Mouse (Mus musculus) thymus, adult 2 months (tissue): ENCODE results near the gene Eya2. TPM values are rescaled to one million over a fixed set of nuclear protein-coding genes. Genes with fewer than 3 reads are reported as not detected.

Experiments used
- DNase-seq: peaks from one replicate; pipeline ENCODE4 v3.0.0; 2021
- H3K27ac ChIP-seq: fragments of 200-500 bp; 2 replicates; pipeline ENCODE4 v1.5.1; 2012; ENCODE audit warnings: low read length, control low read depth; ENCODE audit not compliant: control insufficient read depth, insufficient read depth
- H3K27me3 ChIP-seq: fragments of 200-500 bp; 2 replicates; pipeline ENCODE4 v1.6.1; 2012; ENCODE audit warnings: mild to moderate bottlenecking, low read length, moderate library complexity, mixed read lengths; ENCODE audit not compliant: control insufficient read depth, insufficient read depth
- H3K36me3 ChIP-seq: fragments of 200-500 bp; 2 replicates; pipeline ENCODE4 v1.6.1; 2012; ENCODE audit warnings: mild to moderate bottlenecking, low read length, moderate library complexity; ENCODE audit not compliant: control insufficient read depth, insufficient read depth
- H3K4me1 ChIP-seq: fragments of 200-500 bp; replicated peaks from 2 replicates; pipeline ENCODE4 v1.6.1; 2012; ENCODE audit warnings: low read length; ENCODE audit not compliant: control insufficient read depth, insufficient read depth
- H3K4me3 ChIP-seq: fragments of 200-500 bp; 2 replicates; pipeline ENCODE4 v1.5.1; 2012; ENCODE audit warnings: mild to moderate bottlenecking, low read length, control low read depth, moderate library complexity; ENCODE audit not compliant: control insufficient read depth, insufficient read depth
- CTCF ChIP-seq: fragments of 200-500 bp; IDR thresholded peaks from 2 replicates; pipeline ENCODE4 v1.5.1; 2012; ENCODE audit warnings: mild to moderate bottlenecking, control low read depth, low read length, moderate library complexity, borderline replicate concordance; ENCODE audit not compliant: control insufficient read depth, poor library complexity, insufficient read depth; ENCODE audit errors: extremely low read depth
- POLR2A ChIP-seq: fragments of 200-500 bp; IDR thresholded peaks from 2 replicates; pipeline ENCODE4 v1.6.1; 2012; ENCODE audit warnings: mild to moderate bottlenecking, low read length, control low read depth, moderate library complexity; ENCODE audit not compliant: control insufficient read depth, poor library complexity, insufficient read depth; ENCODE audit errors: extremely low read depth
- WGBS: fragments of 180-500 bp; shearing (Covaris S2); methylation state at CpG from one replicate; pipeline ENCODE4 v1.1.7; 2018; 5-methylcytosine and 5-hydroxymethylcytosine counted together
- polyA plus RNA-seq: library from polyadenylated mRNA; depleted of rRNA; stranded (reverse); fragments of >200 nt; gene quantifications from 2 replicates; pipeline ENCODE4 v1.2.3, GENCODE M21; 2012

The Eya2 gene
- polyA plus RNA-seq, 1 experiment = 85.9 TPM

DNA sequence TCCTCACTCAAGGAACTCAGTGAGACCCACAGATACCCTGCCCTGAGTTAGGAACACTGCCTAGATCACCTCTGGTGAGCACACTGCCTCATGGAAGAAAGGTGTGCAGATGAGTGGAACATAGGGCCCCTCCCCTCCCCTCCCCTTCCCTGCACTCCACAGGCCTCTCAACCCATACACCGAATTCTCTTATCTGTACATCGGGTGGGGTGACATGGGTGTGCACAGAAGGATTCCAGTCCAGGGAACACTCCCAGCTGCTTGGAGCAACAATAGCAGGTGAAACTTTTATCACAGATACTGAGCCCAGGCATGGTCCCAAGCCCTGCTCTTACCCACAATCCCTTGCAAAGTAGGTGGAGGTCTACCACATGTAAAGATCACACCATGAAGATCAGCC is 26.7 kb downstream of the Eya2 start:
- Histone ChIP-seq H3K4me3 (no peak overlapping the region), H3K27me3 (no peaks in the 10 kb centered on the region), H3K27ac (no peak overlapping the region), H3K36me3 (no peaks in the 10 kb centered on the region), H3K4me1 (no peaks in the 10 kb centered on the region)
- no peak for TF ChIP-seq CTCF
- no peak for TF ChIP-seq POLR2A
- no peak for DNase-seq
- 84% methylated on average over 2 of the region's 2 CpGs for WGBS

DNA sequence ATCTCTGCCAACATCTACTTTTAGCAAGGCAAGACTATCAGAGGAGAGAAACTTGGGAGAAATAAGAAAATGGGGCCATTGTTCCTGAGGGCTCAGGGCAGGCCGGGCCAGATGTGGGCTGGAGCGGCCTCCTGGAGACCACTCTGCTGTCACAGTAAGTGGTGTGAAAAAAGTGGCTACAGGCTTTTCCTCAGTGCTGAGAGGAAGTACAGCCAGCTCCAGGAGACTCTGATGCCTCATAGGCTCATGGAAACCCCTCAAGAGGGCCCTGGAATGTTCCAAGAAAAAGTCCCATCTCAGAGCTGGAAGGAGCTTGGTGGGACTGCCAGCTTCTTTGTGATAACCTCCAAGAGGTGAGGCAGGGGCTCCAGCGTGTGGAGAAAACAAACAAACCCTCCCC is 27.8 kb downstream of the Eya2 start:
- H3K36me3 ChIP-seq = no peaks in the 10 kb centered on the region

DNA sequence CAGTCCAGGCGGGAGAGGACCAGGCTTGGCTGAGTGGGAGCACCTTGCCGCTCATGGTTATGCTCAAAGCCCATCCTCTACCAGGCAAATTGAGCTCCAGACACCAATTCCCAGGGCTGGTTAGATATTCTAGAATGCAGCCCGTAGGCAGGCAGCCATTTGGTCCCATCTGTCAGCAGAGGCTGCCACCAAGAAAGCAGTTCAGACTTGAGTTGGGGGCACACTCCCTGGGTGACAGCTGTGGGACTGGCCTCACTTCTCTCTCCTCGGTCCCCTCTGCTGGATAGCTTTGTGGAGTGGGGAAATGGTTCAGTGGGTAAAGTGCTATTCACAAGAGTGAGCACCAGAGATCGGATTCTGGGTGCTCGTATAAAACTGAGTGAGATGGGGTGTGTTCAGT is 32.0 kb downstream of the Eya2 start:
- 97% methylated on average over 6 of the region's 6 CpGs for WGBS
- TF ChIP-seq CTCF = no peak
- no peaks in the 10 kb centered on the region for H3K27me3 ChIP-seq
- peaks cover 4% of the 10 kb centered on the region for H3K4me1 ChIP-seq
- H3K27ac ChIP-seq = no peak overlapping the region
- no peaks in the 10 kb centered on the region for H3K36me3 ChIP-seq
- DNase-seq = no peak
- no peak overlapping the region for H3K4me3 ChIP-seq

More for the DNA sequence above, 27.8 kb downstream of the Eya2 start:
- H3K4me1 ChIP-seq = no peaks in the 10 kb centered on the region
- H3K27me3 ChIP-seq = no peaks in the 10 kb centered on the region
- WGBS = 76% methylated on average over 3 of the region's 3 CpGs
- DNase-seq = no peak
- TF ChIP-seq CTCF = no peak
- TF ChIP-seq POLR2A = no peak
- H3K27ac ChIP-seq = no peak overlapping the region
- H3K4me3 ChIP-seq = no peak overlapping the region

DNA sequence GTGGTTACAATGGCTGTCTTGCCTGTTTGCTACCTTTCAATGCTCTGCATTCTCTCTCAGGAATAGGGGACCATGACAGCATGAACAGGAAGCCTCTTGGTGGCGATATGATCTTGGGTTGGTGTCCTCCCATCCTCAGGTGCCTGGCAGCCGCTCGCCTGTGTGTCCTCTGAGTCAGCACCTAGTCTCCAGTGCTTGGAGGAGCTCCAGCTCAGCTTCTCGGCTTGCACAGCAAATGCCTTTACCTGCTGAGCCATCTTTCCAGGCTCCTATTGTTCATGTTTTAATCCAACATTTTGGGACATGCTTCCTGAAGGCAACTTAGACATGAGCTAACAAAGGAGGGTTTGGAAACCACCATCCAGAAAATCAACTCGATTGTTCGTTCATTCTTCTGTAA is 33.1 kb downstream of the Eya2 start:
- Histone ChIP-seq H3K4me1 (peaks cover 16% of the 10 kb centered on the region), H3K36me3 (no peaks in the 10 kb centered on the region), H3K27ac (no peak overlapping the region), H3K27me3 (no peaks in the 10 kb centered on the region), H3K4me3 (no peak overlapping the region)
- WGBS = 27% methylated on average over 6 of the region's 6 CpGs
- TF ChIP-seq POLR2A (no peak), CTCF (no peak)
- DNase-seq = peak; percentile 22

DNA sequence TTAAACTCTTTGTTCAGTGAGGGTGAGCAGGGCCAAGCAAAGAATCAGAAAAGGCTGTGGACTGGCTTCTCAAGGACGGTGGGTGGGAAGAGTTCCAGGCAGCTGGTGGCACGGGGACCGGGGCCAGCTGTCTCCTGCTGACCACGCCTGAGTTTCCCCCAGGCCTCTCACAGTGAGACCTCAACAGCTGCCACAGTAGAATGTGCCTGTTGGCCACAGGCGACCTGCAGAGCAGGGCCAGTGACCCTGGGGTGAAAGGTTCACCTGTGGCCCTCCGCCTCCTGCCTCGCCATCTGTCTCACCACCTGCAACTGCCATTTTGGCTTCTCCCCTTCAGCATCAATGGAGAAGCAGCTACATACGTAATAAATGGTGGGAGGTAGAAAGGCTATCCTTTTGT is 35.1 kb downstream of the Eya2 start:
- no peak for DNase-seq
- Histone ChIP-seq H3K4me3 (no peak overlapping the region), H3K4me1 (peaks cover 23% of the 10 kb centered on the region), H3K36me3 (no peaks in the 10 kb centered on the region), H3K27me3 (no peaks in the 10 kb centered on the region), H3K27ac (no peak overlapping the region)
- 59% methylated on average over 8 of the region's 8 CpGs for WGBS
- TF ChIP-seq CTCF (no peak), POLR2A (no peak)

DNA sequence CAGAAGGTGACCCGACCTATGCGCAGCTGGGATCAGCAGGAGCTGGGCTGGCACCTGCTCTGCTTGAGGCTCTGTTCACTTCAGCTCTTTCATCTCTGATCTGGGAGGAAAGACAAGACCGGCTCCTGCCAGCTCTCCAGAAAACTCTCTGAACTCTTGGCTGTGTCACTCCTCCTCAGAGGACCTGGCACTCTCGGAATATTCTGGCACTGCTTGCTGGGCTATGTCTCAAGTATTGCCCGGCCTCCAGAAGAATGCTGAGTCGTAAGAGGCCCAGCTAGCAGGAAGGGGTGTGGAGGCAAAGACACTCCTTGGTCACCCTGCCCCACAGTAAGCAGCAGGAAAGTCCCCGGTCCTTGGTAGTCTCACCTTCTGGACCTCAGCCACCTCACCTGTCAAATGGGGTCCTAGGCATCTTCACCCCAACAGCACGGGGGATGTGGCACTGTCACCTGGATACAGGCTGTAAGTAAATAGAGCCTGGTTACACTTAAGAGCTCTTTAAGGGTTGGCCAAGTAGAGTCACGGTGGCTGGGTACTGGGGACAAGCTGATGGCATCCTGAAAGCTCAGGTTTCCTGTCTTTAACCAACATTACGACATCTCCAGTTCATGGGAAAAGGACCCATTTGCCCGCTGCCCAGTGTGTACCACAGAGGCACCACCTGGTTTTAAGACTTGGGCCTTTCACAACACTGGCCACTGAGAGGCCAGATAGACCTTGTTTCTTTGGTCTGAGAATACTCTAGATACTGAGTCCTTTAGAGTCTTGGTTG is 38.4 kb downstream of the Eya2 start:
- Histone ChIP-seq H3K36me3 (no peaks in the 10 kb centered on the region), H3K27ac (no peak overlapping the region), H3K27me3 (no peaks in the 10 kb centered on the region), H3K4me1 (peaks cover 22% of the 10 kb centered on the region), H3K4me3 (no peak overlapping the region)
- whole genome bisulfite sequencing = 66% methylated on average over 11 of the region's 11 CpGs
- TF ChIP-seq CTCF = no peak
- no peak for TF ChIP-seq POLR2A
- no peak for DNase-seq

DNA sequence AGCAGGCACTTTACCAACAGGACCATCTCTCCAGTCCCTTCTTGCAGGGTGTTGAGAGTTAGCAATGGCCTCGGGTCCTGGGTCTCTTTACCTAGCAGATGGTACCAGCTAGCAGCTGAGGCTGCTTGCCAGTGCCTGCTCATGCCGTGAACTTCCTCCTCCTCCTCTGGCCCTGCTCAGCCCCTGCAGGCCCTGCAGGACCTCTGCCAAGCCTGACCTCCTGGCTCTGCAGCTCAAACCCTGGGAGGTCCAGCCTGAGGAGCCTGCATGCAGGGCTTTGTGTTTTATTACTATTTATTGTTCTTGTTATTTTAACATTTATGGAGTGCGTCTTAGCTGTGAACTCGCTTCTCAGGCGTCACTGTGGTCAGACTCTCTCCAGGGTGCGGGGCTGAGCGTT is 39.6 kb downstream of the Eya2 start:
- no peak for TF ChIP-seq CTCF
- TF ChIP-seq POLR2A = no peak
- Histone ChIP-seq H3K36me3 (no peaks in the 10 kb centered on the region), H3K4me1 (peaks cover 27% of the 10 kb centered on the region), H3K27me3 (no peaks in the 10 kb centered on the region), H3K4me3 (no peak overlapping the region), H3K27ac (no peak overlapping the region)
- DNase-seq = no peak
- WGBS = 81% methylated on average over 7 of the region's 7 CpGs
